Mouse (Mus musculus): Measurements from ENCODE around the gene Rab31. TPM values are rescaled to one million over a fixed set of nuclear protein-coding genes. Genes with fewer than 3 reads are reported as not detected.

Rab31 gene
- polyA plus RNA-seq, 1 experiment from 2014 or later = 73.5 TPM

GRCm38 (mm10) chr17:65721330-65721729, 51.2 kb downstream of the Rab31 start:
- no peak overlapping the region for H3K4me3 ChIP-seq (replicated peaks; ENCODE audit: low read length)
- H3K4me1 ChIP-seq (replicated peaks; ENCODE audit: control insufficient read depth, insufficient read depth, low read length) = peaks cover 3% of the 10 kb centered on the region; the same call in 1 of the 2 replicates
- no peak overlapping the region for H3K27ac ChIP-seq (ENCODE audit: low read length)
- ATAC-seq = no peak
- no peaks in the 10 kb centered on the region for H3K9me3 ChIP-seq (ENCODE audit: control insufficient read depth, low read length)
- H3K9ac ChIP-seq (replicated peaks; ENCODE audit: low read depth, low read length) = no peak overlapping the region
- no peak overlapping the region for H3K4me2 ChIP-seq (ENCODE audit: low read length)
- H3K27me3 ChIP-seq (replicated peaks; ENCODE audit: control insufficient read depth, insufficient read depth, low read length) = no peaks in the 10 kb centered on the region
- H3K36me3 ChIP-seq (ENCODE audit: control insufficient read depth, insufficient read depth) = no peaks in the 10 kb centered on the region

- Histone ChIP-seq H3K4me3 (replicated peaks; ENCODE audit: low read length) (no peak overlapping the region), H3K36me3 (ENCODE audit: control insufficient read depth, insufficient read depth) (no peaks in the 10 kb centered on the region), H3K27ac (ENCODE audit: low read length) (no peak overlapping the region), H3K9me3 (ENCODE audit: control insufficient read depth, low read length) (no peaks in the 10 kb centered on the region), H3K4me1 (replicated peaks; ENCODE audit: control insufficient read depth, insufficient read depth, low read length) (no peaks in the 10 kb centered on the region), H3K27me3 (replicated peaks; ENCODE audit: control insufficient read depth, insufficient read depth, low read length) (no peaks in the 10 kb centered on the region), H3K9ac (replicated peaks; ENCODE audit: low read depth, low read length) (no peak overlapping the region), H3K4me2 (ENCODE audit: low read length) (no peak overlapping the region)
- WGBS = 95% methylated on average over 5 of the region's 5 CpGs
- no peak for ATAC-seq
Measured at GRCm38 (mm10) chr17:65719826-65720225, 52.7 kb downstream of the Rab31 start.

GRCm38 (mm10) chr17:65718578-65718977, 54.0 kb downstream of the Rab31 start:
- Histone ChIP-seq H3K27me3 (replicated peaks; ENCODE audit: control insufficient read depth, insufficient read depth, low read length) (no peaks in the 10 kb centered on the region), H3K9ac (replicated peaks; ENCODE audit: low read depth, low read length) (no peak overlapping the region), H3K4me3 (replicated peaks; ENCODE audit: low read length) (no peak overlapping the region), H3K4me1 (replicated peaks; ENCODE audit: control insufficient read depth, insufficient read depth, low read length) (0 out of 2 replicates have a peak, but pooled peaks cover 2% of the 10 kb centered on the region), H3K27ac (ENCODE audit: low read length) (no peak overlapping the region), H3K4me2 (ENCODE audit: low read length) (no peak overlapping the region), H3K9me3 (ENCODE audit: control insufficient read depth, low read length) (no peaks in the 10 kb centered on the region), H3K36me3 (ENCODE audit: control insufficient read depth, insufficient read depth) (no peaks in the 10 kb centered on the region)
- no peak for ATAC-seq
- WGBS = 99% methylated on average over 2 of the region's 2 CpGs

GRCm38 (mm10) chr17:65717658-65718199, 54.8 kb downstream of the Rab31 start:
- Histone ChIP-seq H3K9ac (replicated peaks; ENCODE audit: low read depth, low read length) (no peak overlapping the region), H3K4me1 (replicated peaks; ENCODE audit: control insufficient read depth, insufficient read depth, low read length) (0 out of 2 replicates have a peak, but pooled peaks cover 2% of the 10 kb centered on the region), H3K27me3 (replicated peaks; ENCODE audit: control insufficient read depth, insufficient read depth, low read length) (no peaks in the 10 kb centered on the region), H3K4me3 (replicated peaks; ENCODE audit: low read length) (no peak overlapping the region), H3K9me3 (ENCODE audit: control insufficient read depth, low read length) (no peaks in the 10 kb centered on the region), H3K27ac (ENCODE audit: low read length) (no peak overlapping the region), H3K4me2 (ENCODE audit: low read length) (no peak overlapping the region), H3K36me3 (ENCODE audit: control insufficient read depth, insufficient read depth) (no peaks in the 10 kb centered on the region)
- 84% methylated on average over 4 of the region's 4 CpGs for WGBS
- ATAC-seq = no peak

GRCm38 (mm10) chr17:65714060-65714459, 58.5 kb downstream of the Rab31 start:
- ATAC-seq = no peak
- H3K36me3 ChIP-seq (ENCODE audit: control insufficient read depth, insufficient read depth) = peaks cover 4% of the 10 kb centered on the region; the same call in 1 of the 2 replicates
- peaks cover 11% of the 10 kb centered on the region for H3K9me3 ChIP-seq (ENCODE audit: control insufficient read depth, low read length)
- WGBS = 84% methylated on average over 8 of the region's 8 CpGs
- H3K27ac ChIP-seq (ENCODE audit: low read length) = no peak overlapping the region
- no peak overlapping the region for H3K4me2 ChIP-seq (ENCODE audit: low read length)
- 0 out of 2 replicates have a peak, but pooled peaks cover 2% of the 10 kb centered on the region for H3K4me1 ChIP-seq (replicated peaks; ENCODE audit: control insufficient read depth, insufficient read depth, low read length)
- H3K27me3 ChIP-seq (replicated peaks; ENCODE audit: control insufficient read depth, insufficient read depth, low read length) = no peaks in the 10 kb centered on the region
- no peak overlapping the region for H3K4me3 ChIP-seq (replicated peaks; ENCODE audit: low read length)
- no peak overlapping the region for H3K9ac ChIP-seq (replicated peaks; ENCODE audit: low read depth, low read length)

- H3K9ac ChIP-seq (replicated peaks; ENCODE audit: low read depth, low read length) = no peak overlapping the region
- H3K4me3 ChIP-seq (replicated peaks; ENCODE audit: low read length) = no peak overlapping the region
- H3K4me2 ChIP-seq (ENCODE audit: low read length) = no peak overlapping the region
- no peaks in the 10 kb centered on the region for H3K27me3 ChIP-seq (replicated peaks; ENCODE audit: control insufficient read depth, insufficient read depth, low read length)
- no peak overlapping the region for H3K27ac ChIP-seq (ENCODE audit: low read length)
- 0 out of 2 replicates have a peak, but pooled peaks cover 2% of the 10 kb centered on the region for H3K4me1 ChIP-seq (replicated peaks; ENCODE audit: control insufficient read depth, insufficient read depth, low read length)
- ATAC-seq = no peak
- H3K36me3 ChIP-seq (ENCODE audit: control insufficient read depth, insufficient read depth) = peaks cover 4% of the 10 kb centered on the region; the same call in 1 of the 2 replicates
- WGBS = 84% methylated on average over 13 of the region's 13 CpGs
- peaks cover 11% of the 10 kb centered on the region for H3K9me3 ChIP-seq (ENCODE audit: control insufficient read depth, low read length)
Measured at GRCm38 (mm10) chr17:65712861-65713535, 59.6 kb downstream of the Rab31 start.

- H3K4me3 ChIP-seq (replicated peaks; ENCODE audit: low read length) = no peak overlapping the region
- H3K4me2 ChIP-seq (ENCODE audit: low read length) = no peak overlapping the region
- ATAC-seq = no peak
- H3K36me3 ChIP-seq (ENCODE audit: control insufficient read depth, insufficient read depth) = peaks cover 4% of the 10 kb centered on the region; the same call in 1 of the 2 replicates
- 0 out of 2 replicates have a peak, but pooled peaks cover 2% of the 10 kb centered on the region for H3K4me1 ChIP-seq (replicated peaks; ENCODE audit: control insufficient read depth, insufficient read depth, low read length)
- H3K27ac ChIP-seq (ENCODE audit: low read length) = no peak overlapping the region
- no peak overlapping the region for H3K9ac ChIP-seq (replicated peaks; ENCODE audit: low read depth, low read length)
- peaks cover 11% of the 10 kb centered on the region for H3K9me3 ChIP-seq (ENCODE audit: control insufficient read depth, low read length)
- no peaks in the 10 kb centered on the region for H3K27me3 ChIP-seq (replicated peaks; ENCODE audit: control insufficient read depth, insufficient read depth, low read length)
- WGBS = 98% methylated on average over 5 of the region's 5 CpGs
Measured at GRCm38 (mm10) chr17:65711779-65712178, 60.8 kb downstream of the Rab31 start.

GRCm38 (mm10) chr17:65710576-65710975, 62.0 kb downstream of the Rab31 start:
- no peaks in the 10 kb centered on the region for H3K27me3 ChIP-seq (replicated peaks; ENCODE audit: control insufficient read depth, insufficient read depth, low read length)
- ATAC-seq = no peak
- no peak overlapping the region for H3K9ac ChIP-seq (replicated peaks; ENCODE audit: low read depth, low read length)

GRCm38 (mm10) chr17:65706220-65706619, 66.3 kb downstream of the Rab31 start:
- no peak overlapping the region for H3K4me2 ChIP-seq (ENCODE audit: low read length)
- H3K4me1 ChIP-seq (replicated peaks; ENCODE audit: control insufficient read depth, insufficient read depth, low read length) = peaks cover 13% of the 10 kb centered on the region
- H3K36me3 ChIP-seq (ENCODE audit: control insufficient read depth, insufficient read depth) = no peaks in the 10 kb centered on the region
- H3K9me3 ChIP-seq (ENCODE audit: control insufficient read depth, low read length) = no peaks in the 10 kb centered on the region
- H3K27ac ChIP-seq (ENCODE audit: low read length) = no peak overlapping the region
- no peak overlapping the region for H3K9ac ChIP-seq (replicated peaks; ENCODE audit: low read depth, low read length)
- no peak for ATAC-seq
- no peak overlapping the region for H3K4me3 ChIP-seq (replicated peaks; ENCODE audit: low read length)
- no peaks in the 10 kb centered on the region for H3K27me3 ChIP-seq (replicated peaks; ENCODE audit: control insufficient read depth, insufficient read depth, low read length)
- WGBS = 81% methylated on average over 5 of the region's 5 CpGs

More at GRCm38 (mm10) chr17:65710576-65710975, 62.0 kb downstream of the Rab31 start:
- Histone ChIP-seq H3K9me3 (ENCODE audit: control insufficient read depth, low read length) (peaks cover 11% of the 10 kb centered on the region), H3K4me1 (replicated peaks; ENCODE audit: control insufficient read depth, insufficient read depth, low read length) (0 out of 2 replicates have a peak, but pooled peaks cover 2% of the 10 kb centered on the region), H3K36me3 (ENCODE audit: control insufficient read depth, insufficient read depth) (peaks cover 4% of the 10 kb centered on the region; the same call in 1 of the 2 replicates), H3K4me3 (replicated peaks; ENCODE audit: low read length) (no peak overlapping the region), H3K4me2 (ENCODE audit: low read length) (no peak overlapping the region), H3K27ac (ENCODE audit: low read length) (no peak overlapping the region)
- WGBS = 95% methylated on average over 11 of the region's 11 CpGs
